Mouse (Mus musculus) cortical plate, adult 2 months (tissue): Measurements from ENCODE around the gene Pus10.

Experiments used
- CTCF ChIP-seq: fragments of 200-500 bp; IDR thresholded peaks from 2 replicates; pipeline ENCODE4 v1.5.1; 2011; ENCODE audit warnings: mild to moderate bottlenecking, control low read depth, low read length; ENCODE audit not compliant: insufficient read depth; ENCODE audit errors: extremely low read depth
- POLR2A ChIP-seq: fragments of 200-500 bp; IDR thresholded peaks from 2 replicates; pipeline ENCODE4 v1.6.1; 2011; ENCODE audit warnings: mild to moderate bottlenecking, low read length, control low read depth; ENCODE audit not compliant: insufficient read depth; ENCODE audit errors: extremely low read depth

- TF ChIP-seq CTCF (no peak), POLR2A (no peak)
These were observed 69.3 kb downstream of the Pus10 start for GRCm38 (mm10) chr11:23734749-23735286.
